Mouse (Mus musculus) skeletal muscle tissue, postnatal 0 days (tissue): ENCODE data around the gene Flii. TPM values are rescaled to one million over a fixed set of nuclear protein-coding genes. Genes with fewer than 3 reads are reported as not detected.

Experiments used
- microRNA-seq, 2 experiments: library from miRNA; unstranded; fragments of <30 nt; microRNA quantifications; one replicate each; pipeline ENCODE4; 2016
- polyA plus RNA-seq: library from polyadenylated mRNA; unstranded; fragments of >200 nt; fragmentation: Nextera tagmentation; extraction: Ambion mirVana; gene quantifications from 2 replicates; pipeline ENCODE4 v1.2.1, GENCODE M21; 2015

Gene Flii
- 54.8 and 57.8 TPM in 2 replicates for polyA plus RNA-seq

GRCm38 (mm10) chr11:60726601-60727391 is at the start of gene Flii:
Gene Flii (minus strand): TSS chr11:60727263.

GRCm38 (mm10) chr11:60728260-60728761 is 1.2 kb upstream of the Flii start, which contains the start of gene Mief2:
Gene Mief2 (plus strand): TSS chr11:60728398.

GRCm38 (mm10) chr11:60699524-60700075 is 27.5 kb downstream of the Flii start, which contains the start of gene Llgl1:
Gene Llgl1 (plus strand): TSS chr11:60699723.

Small RNA genes lying within 50 kb of the gene (microRNA-seq; reads per million reads assigned to microRNA genes)
- gene Mir5100: 0.51 to 1.1 reads per million in 2 experiments

Other genes starting within 250 kb of the Flii start
- gene Alkbh5, start 190.9 kb downstream of the Flii start, polyA plus RNA-seq: 34.2 and 37.8 TPM in 2 replicates
- 13.6 and 14.3 TPM in 2 replicates for gene Llgl1, start 27.5 kb downstream of the Flii start, polyA plus RNA-seq
- gene Mief2, start 1.1 kb upstream of the Flii start, polyA plus RNA-seq: 58.1 and 64.6 TPM in 2 replicates
- gene Top3a, start 50.1 kb upstream of the Flii start, polyA plus RNA-seq: 5.5 and 5.8 TPM in 2 replicates
- 3.0 and 3.3 TPM in 2 replicates for gene Smcr8, start 50.3 kb upstream of the Flii start, polyA plus RNA-seq
- 34.0 and 39.1 TPM in 2 replicates for gene Shmt1, start 84.5 kb upstream of the Flii start, polyA plus RNA-seq
- 18.2 and 29.2 TPM in 2 replicates for gene Dhrs7b, start 103.4 kb upstream of the Flii start, polyA plus RNA-seq
- gene Tmem11, start 152.0 kb upstream of the Flii start, polyA plus RNA-seq: 65.9 and 68.5 TPM in 2 replicates
- 11.4 and 12.8 TPM in 2 replicates for gene Natd1, start 187.5 kb upstream of the Flii start, polyA plus RNA-seq
- gene Map2k3, start 204.8 kb upstream of the Flii start, polyA plus RNA-seq: 63.7 and 71.7 TPM in 2 replicates